Mouse (Mus musculus) spleen, adult 18-20 months (tissue): ENCODE data around the gene Csf1.

ENCODE experiments used
- DNase-seq, 2 experiments: peaks; one replicate each; pipeline ENCODE4 v3.0.0; 2022; ENCODE audit warnings: mixed read lengths in 2 of 2

The Csf1 gene

GRCm38 (mm10) chr3:107701767-107702394 lies 58.4 kb downstream of the Csf1 start:
- DNase-seq, result no peak

GRCm38 (mm10) chr3:107700625-107701024 lies 59.6 kb downstream of the Csf1 start:
- DNase-seq, result no peak

- no peak for DNase-seq
Measured at GRCm38 (mm10) chr3:107696910-107697309, 63.4 kb downstream of the Csf1 start.

GRCm38 (mm10) chr3:107695948-107696881 lies 64.1 kb downstream of the Csf1 start, which contains the start of gene Ahcyl1:
Ahcyl1 (minus strand) TSS chr3:107696560.
- DNase-seq, result peak; percentile 97 to 98

GRCm38 (mm10) chr3:107695219-107695947 lies 64.9 kb downstream of the Csf1 start:
- no peak for DNase-seq

- no peak for DNase-seq
Measured at GRCm38 (mm10) chr3:107694256-107694900, 65.9 kb downstream of the Csf1 start.
